Mouse (Mus musculus): Measurements from ENCODE around the gene Gm20838. TPM values are rescaled to one million over a fixed set of nuclear protein-coding genes. Genes with fewer than 3 reads are reported as not detected.
"Not testable (repeated sequence)": the region's sequence is repeated elsewhere in the genome, so short reads cannot be mapped to it uniquely, and the experiment has no call there.

The Gm20838 gene
- polyA plus RNA-seq (2014; fragmentation: Nextera tagmentation; extraction: Ambion mirVana) = not detected in 2 replicates

DNA sequence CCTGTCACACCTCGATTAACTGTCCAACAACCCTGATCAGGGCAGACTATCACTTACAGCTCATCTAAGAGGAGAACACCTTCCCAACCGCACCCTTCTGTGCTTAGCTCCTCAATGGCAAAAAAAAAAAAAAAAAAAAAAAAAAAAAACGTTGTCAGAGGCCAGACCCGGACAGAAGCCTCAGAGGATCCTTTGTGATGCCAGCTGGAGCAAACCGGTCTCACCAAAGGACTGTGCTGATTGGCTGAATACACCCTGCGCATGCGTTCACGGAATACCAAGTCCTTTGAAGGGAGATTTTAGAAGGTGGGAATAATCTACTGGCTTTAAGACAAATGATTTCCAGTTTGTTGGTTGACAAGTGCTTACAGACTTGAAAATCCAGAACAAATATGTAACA lies at the start of gene Gm20838:
Gene Gm20838 (minus strand): TSS at position 101 of the 400 bp plus-strand sequence.
- not testable (repeated sequence) for H3K27ac ChIP-seq (replicated peaks; ENCODE audit: low read depth, low read length); H3K4me3 ChIP-seq (ENCODE audit: low read depth, low read length); H3K27me3 ChIP-seq (ENCODE audit: control insufficient read depth, insufficient read depth, low read length); H3K9me3 ChIP-seq (replicated peaks; ENCODE audit: control insufficient read depth, low read length); H3K36me3 ChIP-seq (replicated peaks; ENCODE audit: control insufficient read depth, insufficient read depth, low read depth, low read length); H3K4me1 ChIP-seq (ENCODE audit: control insufficient read depth, insufficient read depth, low read length); H3K9ac ChIP-seq (replicated peaks; ENCODE audit: low read length); ATAC-seq (replicated peaks; ENCODE audit: insufficient number of reproducible peaks, low FRiP score, low TSS enrichment, low read depth); DNase-seq (ENCODE audit: low spot score); H3K4me2 ChIP-seq (ENCODE audit: low read depth, low read length)
- no CpG with 5 or more reads among the region's 8 CpGs for WGBS
